Mouse (Mus musculus) heart, embryonic 15.5 days (tissue): ENCODE data around the gene Luzp1. TPM values are rescaled to one million over a fixed set of nuclear protein-coding genes. Genes with fewer than 3 reads are reported as not detected.

Experiments
- ATAC-seq: fragments of 200-750 bp; cut with Nextera tagmentation; replicated peaks from 2 replicates; pipeline ENCODE4 v1.8.0; 2017; ENCODE audit warnings: low read depth, moderate TSS enrichment; ENCODE audit not compliant: insufficient number of reproducible peaks, insufficient read depth, low FRiP score
- H3K27ac ChIP-seq: fragments of 300-500 bp; sonication (generic); 2 replicates; pipeline ENCODE4 v1.5.1; 2015; ENCODE audit warnings: mild to moderate bottlenecking, inconsistent platforms
- H3K27me3 ChIP-seq: fragments of 300-500 bp; sonication (generic); 2 replicates; pipeline ENCODE4 v1.6.1; 2015; ENCODE audit warnings: inconsistent platforms
- H3K36me3 ChIP-seq: fragments of 300-500 bp; sonication (generic); 2 replicates; pipeline ENCODE4 v1.6.1; 2015; ENCODE audit warnings: mild to moderate bottlenecking, inconsistent platforms
- H3K4me1 ChIP-seq: fragments of 300-500 bp; sonication (generic); replicated peaks from 2 replicates; pipeline ENCODE4 v1.6.1; 2015; ENCODE audit warnings: inconsistent platforms
- H3K4me2 ChIP-seq: fragments of 300-500 bp; sonication (generic); 2 replicates; pipeline ENCODE4 v1.6.1; 2015; ENCODE audit warnings: inconsistent platforms, mild to moderate bottlenecking, moderate library complexity
- H3K4me3 ChIP-seq: fragments of 300-500 bp; sonication (generic); 2 replicates; pipeline ENCODE4 v1.5.1; 2015; ENCODE audit warnings: mild to moderate bottlenecking, inconsistent platforms
- H3K9ac ChIP-seq: fragments of 300-500 bp; sonication (generic); 2 replicates; pipeline ENCODE4 v1.6.1; 2015; ENCODE audit warnings: mild to moderate bottlenecking, inconsistent platforms
- H3K9me3 ChIP-seq: fragments of 300-500 bp; sonication (generic); replicated peaks from 2 replicates; pipeline ENCODE4 v1.6.1; 2016; ENCODE audit warnings: inconsistent platforms
- WGBS: fragments of 180-500 bp; shearing (Covaris S2); methylation state at CpG from one replicate; pipeline ENCODE4 v1.1.7; 2015; ENCODE audit warnings: mixed read lengths; 5-methylcytosine and 5-hydroxymethylcytosine counted together
- polyA plus RNA-seq: library from polyadenylated mRNA; unstranded; fragments of >200 nt; fragmentation: Nextera tagmentation; extraction: Ambion mirVana; gene quantifications from 2 replicates; pipeline ENCODE4 v1.2.1, GENCODE M21; 2015

The Luzp1 gene
- polyA plus RNA-seq, 1 experiment from 2014 or later = 104 TPM

DNA sequence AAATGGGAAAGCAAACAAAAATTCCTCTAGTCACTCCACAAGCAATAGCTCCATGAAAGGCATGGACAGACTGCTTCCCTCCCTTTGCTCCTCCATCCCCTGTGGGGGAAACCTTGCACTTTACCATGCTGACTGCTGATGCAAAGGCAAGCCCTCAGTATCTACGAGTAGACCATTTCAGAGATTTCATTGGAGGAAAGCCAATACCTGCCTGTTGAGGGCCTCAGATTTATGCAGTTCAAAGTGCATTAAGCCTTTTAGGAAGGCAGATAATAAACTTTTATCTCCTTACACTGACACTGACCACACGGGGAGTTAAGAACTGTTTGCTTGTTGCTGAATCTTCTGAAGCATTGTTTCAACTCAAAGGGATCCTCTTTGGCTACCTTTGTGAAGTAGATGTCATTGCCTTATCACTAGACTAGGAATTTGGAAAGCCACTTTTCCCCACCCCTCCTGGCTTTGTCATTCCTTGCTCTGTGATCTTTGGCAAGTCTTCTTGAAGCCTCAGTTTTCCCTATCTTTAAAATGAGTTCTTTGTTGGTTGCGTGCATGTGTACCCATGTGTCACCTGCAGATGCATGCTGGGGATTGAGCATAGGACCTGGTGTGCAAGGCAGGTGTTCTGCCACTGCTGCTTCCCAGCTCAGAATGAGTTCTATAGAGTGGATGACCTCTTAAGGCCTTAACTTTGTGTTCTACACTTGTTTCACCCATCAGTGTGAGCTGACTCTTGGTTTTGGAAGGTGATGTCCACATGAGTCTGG, 76.9 kb downstream of the Luzp1 start:
- Histone ChIP-seq H3K27ac (no peak overlapping the region), H3K4me3 (no peak overlapping the region), H3K4me1 (peaks cover 49% of the 10 kb centered on the region), H3K9me3 (no peaks in the 10 kb centered on the region), H3K4me2 (no peak overlapping the region), H3K36me3 (peaks cover 75% of the 10 kb centered on the region), H3K9ac (no peak overlapping the region), H3K27me3 (no peaks in the 10 kb centered on the region)
- no peak for ATAC-seq
- 49% methylated on average over 3 of the region's 3 CpGs for WGBS

DNA sequence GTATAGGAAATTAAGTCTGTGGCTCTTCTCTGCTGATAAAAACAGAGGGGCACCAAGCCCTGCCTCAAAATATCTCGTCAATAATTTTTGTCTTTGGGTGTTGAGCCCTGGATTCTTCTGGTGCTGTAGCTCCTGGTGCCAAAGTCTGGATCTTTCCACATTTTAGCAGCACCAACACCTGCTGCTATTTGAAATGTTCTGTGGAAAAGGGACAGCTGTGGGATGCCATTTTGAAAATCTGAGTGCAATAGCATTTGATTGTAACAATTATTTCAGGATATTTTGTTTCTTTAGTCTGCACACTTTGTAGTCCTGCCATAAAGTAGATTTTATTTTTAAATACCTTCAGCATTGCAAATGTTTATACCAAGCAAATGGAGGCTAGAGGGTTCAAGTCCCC, 78.2 kb downstream of the Luzp1 start:
- H3K27ac ChIP-seq = peak overlapping the region; percentile 73
- no peak for ATAC-seq
- peaks cover 78% of the 10 kb centered on the region for H3K36me3 ChIP-seq
- H3K9ac ChIP-seq = no peak overlapping the region
- no peak overlapping the region for H3K4me2 ChIP-seq
- 62% methylated on average over 1 of the region's 1 CpGs for WGBS
- no peak overlapping the region for H3K4me3 ChIP-seq
- H3K27me3 ChIP-seq = no peaks in the 10 kb centered on the region
- H3K9me3 ChIP-seq = no peaks in the 10 kb centered on the region
- H3K4me1 ChIP-seq = peaks cover 45% of the 10 kb centered on the region

- ATAC-seq = peak; percentile 68; the same call in 1 of the 2 replicates
- H3K4me1 ChIP-seq = peaks cover 46% of the 10 kb centered on the region
- H3K9me3 ChIP-seq = no peaks in the 10 kb centered on the region
- H3K27me3 ChIP-seq = no peaks in the 10 kb centered on the region
- peak overlapping the region; percentile 73 for H3K27ac ChIP-seq
- 22% methylated on average over 1 of the region's 1 CpGs for WGBS
- H3K9ac ChIP-seq = no peak overlapping the region
- peaks cover 77% of the 10 kb centered on the region for H3K36me3 ChIP-seq
- H3K4me2 ChIP-seq = no peak overlapping the region
- H3K4me3 ChIP-seq = no peak overlapping the region
Measured at GRCm38 (mm10) chr4:136548381-136548801, 78.8 kb downstream of the Luzp1 start.

- H3K36me3 ChIP-seq = peaks cover 80% of the 10 kb centered on the region
- H3K4me2 ChIP-seq = no peak overlapping the region
- no peak overlapping the region for H3K27ac ChIP-seq
- no peak overlapping the region for H3K9ac ChIP-seq
- H3K9me3 ChIP-seq = no peaks in the 10 kb centered on the region
- 36% methylated on average over 1 of the region's 1 CpGs for WGBS
- H3K4me1 ChIP-seq = peaks cover 22% of the 10 kb centered on the region
- no peak overlapping the region for H3K4me3 ChIP-seq
- ATAC-seq = no peak
- no peaks in the 10 kb centered on the region for H3K27me3 ChIP-seq
Measured at GRCm38 (mm10) chr4:136553108-136553507, 83.5 kb downstream of the Luzp1 start.

GRCm38 (mm10) chr4:136557638-136558037, 88.1 kb downstream of the Luzp1 start:
- peaks cover 74% of the 10 kb centered on the region for H3K36me3 ChIP-seq
- H3K27ac ChIP-seq = no peak overlapping the region
- no peak for ATAC-seq
- 87% methylated on average over 2 of the region's 2 CpGs for WGBS
- no peak overlapping the region for H3K4me3 ChIP-seq
- no peaks in the 10 kb centered on the region for H3K27me3 ChIP-seq
- no peak overlapping the region for H3K9ac ChIP-seq
- H3K4me2 ChIP-seq = no peak overlapping the region
- no peaks in the 10 kb centered on the region for H3K9me3 ChIP-seq
- 0 out of 2 replicates have a peak, but pooled peaks cover 5% of the 10 kb centered on the region for H3K4me1 ChIP-seq

GRCm38 (mm10) chr4:136559690-136560089, 90.1 kb downstream of the Luzp1 start:
- no peak overlapping the region for H3K4me3 ChIP-seq
- no peaks in the 10 kb centered on the region for H3K9me3 ChIP-seq
- 0 out of 2 replicates have a peak, but pooled peaks cover 2% of the 10 kb centered on the region for H3K4me1 ChIP-seq
- no peaks in the 10 kb centered on the region for H3K27me3 ChIP-seq
- no peak for ATAC-seq
- WGBS = 83% methylated on average over 2 of the region's 2 CpGs
- no peak overlapping the region for H3K4me2 ChIP-seq
- H3K27ac ChIP-seq = no peak overlapping the region
- H3K36me3 ChIP-seq = peaks cover 67% of the 10 kb centered on the region
- H3K9ac ChIP-seq = no peak overlapping the region

GRCm38 (mm10) chr4:136560270-136560991, 90.9 kb downstream of the Luzp1 start:
- H3K4me1 ChIP-seq = peaks cover 4% of the 10 kb centered on the region; the same call in 1 of the 2 replicates
- peaks cover 70% of the 10 kb centered on the region for H3K36me3 ChIP-seq
- no peak overlapping the region for H3K27ac ChIP-seq
- H3K4me2 ChIP-seq = no peak overlapping the region
- WGBS = 80% methylated on average over 8 of the region's 8 CpGs
- H3K9ac ChIP-seq = no peak overlapping the region
- H3K4me3 ChIP-seq = no peak overlapping the region
- H3K27me3 ChIP-seq = no peaks in the 10 kb centered on the region
- no peaks in the 10 kb centered on the region for H3K9me3 ChIP-seq
- no peak for ATAC-seq

DNA sequence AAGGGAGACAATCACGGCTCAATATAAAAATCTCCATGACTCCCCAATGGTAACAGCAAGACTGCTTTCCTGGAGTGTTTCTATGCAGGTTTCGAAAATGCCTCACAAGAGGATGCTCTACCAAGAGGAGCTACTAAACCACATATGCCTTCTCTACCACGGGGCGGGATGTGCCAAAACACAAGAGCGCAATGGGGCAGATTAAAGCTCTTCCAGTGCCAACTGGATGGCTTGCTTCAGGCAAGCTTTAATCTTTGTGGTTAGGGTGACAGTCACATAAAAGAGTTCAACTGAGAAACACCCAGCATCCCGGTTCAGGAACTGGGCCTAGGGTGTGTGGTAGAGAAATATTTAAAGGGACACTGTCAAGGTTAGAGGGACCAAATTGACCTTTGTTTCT, 93.2 kb downstream of the Luzp1 start:
- no peak overlapping the region for H3K4me3 ChIP-seq
- H3K9ac ChIP-seq = no peak overlapping the region
- peaks cover 5% of the 10 kb centered on the region; the same call in 1 of the 2 replicates for H3K4me1 ChIP-seq
- no peak overlapping the region for H3K27ac ChIP-seq
- no peak overlapping the region for H3K4me2 ChIP-seq
- WGBS = 77% methylated on average over 6 of the region's 6 CpGs
- peaks cover 67% of the 10 kb centered on the region for H3K36me3 ChIP-seq
- no peaks in the 10 kb centered on the region for H3K9me3 ChIP-seq
- no peaks in the 10 kb centered on the region for H3K27me3 ChIP-seq
- no peak for ATAC-seq

GRCm38 (mm10) chr4:136568629-136569028, 99.1 kb downstream of the Luzp1 start:
- Histone ChIP-seq H3K27me3 (no peaks in the 10 kb centered on the region), H3K4me1 (peaks cover 7% of the 10 kb centered on the region), H3K27ac (no peak overlapping the region), H3K36me3 (peaks cover 58% of the 10 kb centered on the region), H3K9me3 (no peaks in the 10 kb centered on the region), H3K9ac (no peak overlapping the region), H3K4me3 (no peak overlapping the region), H3K4me2 (no peak overlapping the region)
- ATAC-seq = no peak
- 73% methylated on average over 3 of the region's 3 CpGs for WGBS

DNA sequence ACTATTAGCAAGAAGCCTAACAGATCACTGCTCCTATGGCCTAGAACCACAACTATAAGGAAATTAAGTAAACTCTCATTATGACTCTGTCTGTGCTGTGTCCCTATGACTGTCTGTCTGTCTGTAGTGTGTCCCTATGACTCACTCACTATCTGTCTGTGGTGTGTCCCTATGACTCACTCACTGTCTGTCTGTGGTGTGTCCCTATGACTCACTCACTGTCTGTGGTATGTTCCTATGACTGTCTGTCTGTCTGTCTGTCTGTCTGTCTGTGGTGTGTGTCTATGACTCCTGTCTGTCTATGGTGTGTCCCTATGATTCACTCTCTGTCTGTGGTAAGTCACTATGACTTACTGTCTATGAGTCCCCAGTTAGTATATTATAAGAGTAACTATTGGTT, 100.4 kb downstream of the Luzp1 start:
- peaks cover 10% of the 10 kb centered on the region for H3K4me1 ChIP-seq
- H3K27ac ChIP-seq = no peak overlapping the region
- H3K36me3 ChIP-seq = peaks cover 46% of the 10 kb centered on the region
- H3K9me3 ChIP-seq = no peaks in the 10 kb centered on the region
- no peak overlapping the region for H3K4me2 ChIP-seq
- no peak for ATAC-seq
- no peak overlapping the region for H3K4me3 ChIP-seq
- no peaks in the 10 kb centered on the region for H3K27me3 ChIP-seq
- H3K9ac ChIP-seq = no peak overlapping the region

- Histone ChIP-seq H3K9me3 (no peaks in the 10 kb centered on the region), H3K9ac (no peak overlapping the region), H3K4me3 (no peak overlapping the region), H3K4me1 (peaks cover 23% of the 10 kb centered on the region), H3K36me3 (no peaks in the 10 kb centered on the region), H3K4me2 (no peak overlapping the region), H3K27me3 (no peaks in the 10 kb centered on the region), H3K27ac (no peak overlapping the region)
- ATAC-seq = no peak
- WGBS = 83% methylated on average over 3 of the region's 3 CpGs
Measured at GRCm38 (mm10) chr4:136581885-136582284, 112.3 kb downstream of the Luzp1 start.
